Mouse (Mus musculus): Measurements from ENCODE around the gene Gm9508. TPM values are rescaled to one million over a fixed set of nuclear protein-coding genes. Genes with fewer than 3 reads are reported as not detected.
"Not testable (repeated sequence)": the region's sequence is repeated elsewhere in the genome, so short reads cannot be mapped to it uniquely, and the experiment has no call there.

Gene Gm9508
- total RNA-seq (2021) = not detected
- long read RNA-seq, experiment 1 = 0 reads
- long read RNA-seq, experiment 2 = 0 reads

DNA sequence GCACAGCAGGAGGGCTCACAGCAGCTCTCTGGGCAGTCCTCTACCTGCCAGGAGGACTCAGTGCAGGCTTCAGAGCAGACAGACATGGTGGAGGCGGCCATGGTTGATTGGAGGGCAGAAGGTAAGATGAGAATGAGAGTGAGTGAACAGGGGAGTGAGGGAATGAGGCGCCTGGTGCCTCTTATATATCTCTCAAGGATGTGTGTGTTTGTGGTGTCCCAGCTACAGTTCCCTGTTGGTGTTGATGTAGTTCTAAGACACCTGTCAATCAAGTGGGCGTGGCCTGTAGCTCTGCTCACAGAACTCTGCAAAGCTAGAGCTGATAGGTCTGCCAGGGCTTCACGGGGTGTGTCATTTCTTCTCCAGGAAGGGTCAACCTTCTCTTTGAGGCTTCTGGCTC is at the start of gene Gm9508:
Gene Gm9508 (minus strand): TSS at position 101 of the 400 bp plus-strand sequence.
- no peak for DNase-seq (ENCODE audit: low spot score)

GRCm38 (mm10) chr10:77741924-77742688 is 45.1 kb upstream of the Gm9508 start, which contains the start of gene Gm18596:
Gene Gm18596, minus strand, starts transcription at chr10:77742638.
- not testable (repeated sequence) for DNase-seq (ENCODE audit: low spot score)

- DNase-seq (ENCODE audit: low spot score) = no peak
Measured at GRCm38 (mm10) chr10:77738929-77739328, 41.9 kb upstream of the Gm9508 start.

GRCm38 (mm10) chr10:77735928-77736327 is 38.9 kb upstream of the Gm9508 start:
- DNase-seq (ENCODE audit: low spot score) = no peak

DNA sequence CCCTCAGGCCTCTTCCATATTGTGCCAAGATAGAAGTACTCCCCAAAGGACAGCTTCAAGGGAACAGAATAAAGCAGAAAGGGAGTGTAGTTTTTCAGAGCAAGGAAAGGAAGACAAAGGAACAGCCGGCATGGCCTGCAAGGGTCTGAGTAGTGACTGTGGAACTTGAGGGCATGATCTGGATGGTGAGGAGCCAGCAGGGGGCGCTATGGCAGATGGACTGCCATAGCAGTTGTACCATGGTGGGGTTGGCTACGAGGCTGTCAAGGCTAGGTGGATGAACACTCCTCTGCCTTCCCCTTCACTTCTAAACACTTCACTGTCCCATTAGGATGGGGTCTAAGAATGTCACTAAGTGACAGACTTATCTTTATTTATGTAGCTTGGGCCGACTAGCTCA is 32.2 kb upstream of the Gm9508 start:
- no peak for DNase-seq (ENCODE audit: low spot score)

DNA sequence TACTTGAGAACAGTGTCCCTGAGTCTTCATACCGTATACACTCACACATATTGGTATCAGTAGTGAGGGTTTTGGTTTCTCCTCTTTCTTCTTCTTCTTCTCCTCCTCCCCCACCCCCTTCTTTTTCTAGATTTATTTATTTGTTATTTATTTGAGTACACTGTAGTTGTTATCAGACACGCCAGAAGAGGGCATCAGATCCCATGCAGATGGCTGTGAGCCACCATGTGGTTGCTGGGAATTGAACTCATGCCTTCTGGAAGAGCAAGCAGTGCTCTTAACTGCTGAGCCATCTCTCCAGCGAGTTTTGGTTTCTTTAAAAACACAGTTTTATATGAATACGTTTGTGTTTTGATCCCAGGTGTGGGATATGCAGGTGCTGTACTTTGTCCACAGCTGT is 31.2 kb upstream of the Gm9508 start:
- DNase-seq (ENCODE audit: low spot score) = no peak

GRCm38 (mm10) chr10:77726186-77726585 is 29.2 kb upstream of the Gm9508 start, which contains the start of gene Gm10100:
Gene Gm10100, plus strand, starts transcription at chr10:77726486.
- no peak for DNase-seq (ENCODE audit: low spot score)

DNA sequence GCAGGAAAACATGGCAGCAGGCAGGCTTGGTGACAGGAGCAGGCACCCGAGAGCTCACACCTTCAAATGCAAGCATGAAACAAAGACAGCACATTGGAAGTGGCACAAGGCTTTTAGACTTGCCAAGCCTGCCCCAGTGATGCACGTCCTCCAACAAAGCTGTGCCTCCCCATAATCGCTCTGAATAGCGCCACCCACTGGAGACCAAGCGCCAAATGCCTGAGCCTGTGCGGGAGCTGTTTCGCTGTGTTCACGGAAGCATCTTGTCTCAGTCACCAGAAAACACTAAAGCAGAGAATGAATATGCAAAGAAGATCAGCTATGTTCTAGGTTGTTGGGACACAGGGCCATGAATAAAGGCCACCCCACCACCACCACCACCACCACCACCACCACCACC is 27.8 kb upstream of the Gm9508 start:
- no peak for DNase-seq (ENCODE audit: low spot score)

DNA sequence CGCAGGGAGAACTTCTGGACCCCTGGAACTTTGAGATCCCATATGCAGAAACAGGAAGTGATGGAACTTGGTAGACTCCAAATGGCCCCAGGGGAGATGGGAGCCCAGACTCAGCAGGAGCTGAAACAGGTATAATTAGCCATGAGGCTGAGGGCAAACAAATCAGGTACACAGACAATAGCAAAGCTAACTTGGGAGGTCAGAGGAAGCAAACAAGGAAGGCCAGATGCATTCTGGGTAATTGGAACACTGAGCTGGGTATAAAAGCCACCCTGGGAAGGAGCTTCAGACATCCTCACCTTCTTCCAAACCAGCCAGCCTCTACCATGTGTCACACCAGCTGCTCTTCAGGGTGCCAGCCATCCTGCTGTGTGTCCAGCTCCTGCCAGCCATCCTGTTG is 23.3 kb upstream of the Gm9508 start, which contains the start of gene Krtap12-1:
Gene Krtap12-1 (plus strand): TSS at position 301 of the 400 bp plus-strand sequence.
- DNase-seq (ENCODE audit: low spot score) = not testable (repeated sequence)

- DNase-seq (ENCODE audit: low spot score) = no peak
Measured at GRCm38 (mm10) chr10:77715507-77715906, 18.5 kb upstream of the Gm9508 start, which contains the start of gene Gm10142. Gene Gm10142, plus strand, starts transcription at chr10:77715807.

- no peak for DNase-seq (ENCODE audit: low spot score)
Measured at GRCm38 (mm10) chr10:77713734-77714133, 16.7 kb upstream of the Gm9508 start.

- not testable (repeated sequence) for DNase-seq (ENCODE audit: low spot score)
Measured at GRCm38 (mm10) chr10:77711157-77711556, 14.1 kb upstream of the Gm9508 start, which contains the start of gene Gm10024. Gene Gm10024, plus strand, starts transcription at chr10:77711457.

- no peak for DNase-seq (ENCODE audit: low spot score)
Measured at GRCm38 (mm10) chr10:77709831-77710230, 12.8 kb upstream of the Gm9508 start.

GRCm38 (mm10) chr10:77706326-77706725 is 9.3 kb upstream of the Gm9508 start, which contains the start of gene Gm10272:
Gene Gm10272, plus strand, starts transcription at chr10:77706626.
- DNase-seq (ENCODE audit: low spot score) = no peak

GRCm38 (mm10) chr10:77690356-77690807 is 6.7 kb downstream of the Gm9508 start, which contains the start of gene Gm19402:
Gene Gm19402, minus strand, starts transcription at chr10:77690757.
- DNase-seq (ENCODE audit: low spot score) = not testable (repeated sequence)

DNA sequence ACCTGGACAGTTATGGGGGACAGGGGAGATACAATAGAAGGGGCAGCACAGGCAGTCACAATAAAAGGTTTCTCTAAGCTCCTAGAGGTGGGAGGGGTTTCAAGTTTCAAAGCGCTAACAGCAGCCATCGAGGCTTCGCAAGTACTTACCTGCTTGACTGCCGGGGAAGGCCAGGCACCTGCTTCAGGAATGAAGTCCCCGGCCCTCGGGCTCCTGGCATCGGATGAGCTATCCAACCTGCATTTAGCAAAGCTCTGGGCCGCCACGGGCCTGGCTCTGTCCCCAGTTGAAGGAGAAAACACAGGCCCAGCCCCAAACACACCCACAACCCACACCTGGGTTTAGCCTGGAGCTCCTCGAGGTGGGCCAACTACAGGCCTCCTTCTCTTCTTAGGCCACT is 10.0 kb downstream of the Gm9508 start:
- DNase-seq (ENCODE audit: low spot score) = no peak

DNA sequence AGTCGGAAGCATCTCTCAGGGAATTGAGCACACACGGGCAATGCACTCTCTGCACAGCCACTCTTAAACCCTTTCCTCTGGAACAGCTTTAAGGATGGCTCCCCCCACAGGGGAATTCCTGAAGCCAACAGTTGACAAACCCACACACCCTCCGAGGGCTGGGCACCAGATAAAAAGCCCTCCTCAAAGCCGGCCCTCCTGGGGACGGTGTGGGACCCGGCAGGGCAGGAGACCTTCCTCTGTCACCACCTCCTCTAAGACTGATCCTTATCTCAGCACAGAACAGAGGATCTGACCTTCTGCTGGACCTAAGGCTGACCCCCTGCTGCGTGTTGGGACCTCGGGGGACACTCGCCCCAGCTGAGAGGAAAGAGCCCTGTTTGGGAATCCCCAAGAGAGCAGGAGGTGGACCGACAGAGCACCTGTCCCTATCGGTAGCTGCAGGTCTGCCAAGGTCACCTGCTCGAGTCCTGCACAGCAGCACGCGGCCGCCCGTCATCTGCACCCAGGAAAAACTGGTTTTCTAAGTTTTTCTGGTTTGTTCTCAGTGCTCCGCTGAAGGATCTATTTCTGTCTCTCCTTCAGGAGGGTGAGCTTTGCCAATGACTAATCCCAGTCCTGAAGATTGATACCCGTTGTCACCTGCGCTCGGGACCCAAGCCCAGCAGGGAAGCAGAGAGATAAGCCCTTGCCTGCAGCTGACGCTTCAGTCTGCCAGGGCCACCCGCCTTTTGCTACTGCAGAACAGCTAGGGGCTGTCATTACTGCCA is 11.0 kb downstream of the Gm9508 start, which contains the start of gene Tspear:
Gene Tspear (plus strand): TSS at position 675 of the 770 bp plus-strand sequence.
- no peak for DNase-seq (ENCODE audit: low spot score)

DNA sequence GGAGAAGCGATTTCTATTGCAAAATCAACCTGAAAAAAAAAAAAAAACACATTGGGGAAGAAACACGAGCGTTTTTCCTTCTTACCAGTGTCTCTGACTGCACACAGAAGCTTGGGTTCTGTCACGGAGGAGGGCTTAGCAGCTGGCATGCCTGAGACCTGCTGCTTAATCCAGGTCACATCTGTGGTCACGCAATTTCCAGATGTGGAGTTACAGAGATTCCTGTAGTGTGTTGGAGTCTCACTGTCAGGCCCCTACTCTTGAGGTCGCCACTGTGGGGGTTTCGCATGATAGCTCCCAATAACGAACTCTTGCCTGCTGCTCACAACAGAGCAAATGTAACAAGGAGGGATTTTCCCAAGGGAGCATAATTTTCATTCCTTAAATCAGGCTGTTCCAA is 12.9 kb downstream of the Gm9508 start:
- DNase-seq (ENCODE audit: low spot score) = no peak

GRCm38 (mm10) chr10:77682994-77683393 is 14.0 kb downstream of the Gm9508 start:
- DNase-seq (ENCODE audit: low spot score) = no peak

DNA sequence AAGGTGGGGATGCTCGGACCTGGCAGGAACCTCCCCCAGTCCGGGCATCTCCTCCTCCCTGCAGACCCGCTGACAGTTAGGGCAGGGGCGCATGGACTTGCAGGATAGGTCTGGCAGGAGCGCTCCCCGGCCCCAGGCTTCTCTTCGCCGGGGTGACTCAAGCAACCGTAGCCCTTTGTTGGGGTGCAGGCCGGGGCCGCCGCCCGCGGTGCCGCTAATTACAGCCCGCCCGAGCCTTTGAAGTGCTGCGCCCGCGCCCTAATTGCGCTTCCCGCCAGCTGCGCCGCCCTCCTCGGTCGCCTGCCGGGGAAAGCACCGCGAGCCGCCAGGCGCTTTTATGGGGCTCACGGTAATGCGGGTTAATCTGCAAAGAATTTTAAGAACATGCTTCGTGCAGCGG is 19.5 kb downstream of the Gm9508 start:
- no peak for DNase-seq (ENCODE audit: low spot score)

DNA sequence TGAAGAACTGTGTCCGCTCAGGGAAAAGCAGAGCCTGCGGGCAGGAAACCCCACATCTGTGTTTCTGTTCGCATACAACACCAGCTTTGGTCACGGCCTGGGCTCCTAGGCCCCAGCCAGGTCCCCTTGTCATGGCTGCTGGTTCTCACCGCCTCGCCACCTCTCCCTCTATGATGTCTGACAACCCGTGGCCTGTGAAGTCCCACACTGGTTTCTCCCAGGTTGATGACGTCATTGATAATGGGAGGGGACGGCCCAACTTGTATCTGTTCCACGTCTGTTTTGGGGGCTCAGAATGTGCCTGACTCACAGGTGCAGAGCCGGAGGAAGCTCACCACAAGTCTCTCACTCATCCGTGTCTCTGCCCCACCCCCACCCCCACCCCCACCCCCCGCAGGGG is 23.3 kb downstream of the Gm9508 start:
- DNase-seq (ENCODE audit: low spot score) = no peak

- no peak for DNase-seq (ENCODE audit: low spot score)
Measured at GRCm38 (mm10) chr10:77671519-77671918, 25.5 kb downstream of the Gm9508 start.

Measured in gastrocnemius, adult 18-20 months (tissue).